Mouse (Mus musculus) stomach, embryonic 14.5 days (tissue): ENCODE data around the gene Ern1. TPM values are rescaled to one million over a fixed set of nuclear protein-coding genes. Genes with fewer than 3 reads are reported as not detected.

ENCODE experiments used
- polyA plus RNA-seq: library from polyadenylated mRNA; unstranded; fragments of >200 nt; fragmentation: Nextera tagmentation; extraction: Ambion mirVana; gene quantifications from 2 replicates; pipeline ENCODE4 v1.2.1, GENCODE M21; 2014

Gene Ern1
- polyA plus RNA-seq, 1 experiment from 2014 or later: 7.6 TPM

Other genes starting within 250 kb of the Ern1 start
- 50.2 and 54.3 TPM in 2 replicates for gene Ftsj3, start 231.8 kb downstream of the Ern1 start, polyA plus RNA-seq
- 241 and 254 TPM in 2 replicates for gene Psmc5, start 231.7 kb downstream of the Ern1 start, polyA plus RNA-seq
- 82.8 and 86.2 TPM in 2 replicates for gene Smarcd2, start 214.9 kb downstream of the Ern1 start, polyA plus RNA-seq
- 0.07 and 0.41 TPM in 2 replicates for gene Tcam1, start 211.2 kb downstream of the Ern1 start, polyA plus RNA-seq
- not detected in 2 replicates for gene Gh, start 186.0 kb downstream of the Ern1 start, polyA plus RNA-seq
- 2.7 and 2.9 TPM in 2 replicates for gene Cd79b, start 173.1 kb downstream of the Ern1 start, polyA plus RNA-seq
- gene Scn4a, start 134.6 kb downstream of the Ern1 start, polyA plus RNA-seq: 0.13 TPM in 1 of 2 replicates, not detected in the other
- gene Prr29, start 122.4 kb downstream of the Ern1 start, polyA plus RNA-seq: 0.49 and 0.77 TPM in 2 replicates
- gene Icam2, start 99.8 kb downstream of the Ern1 start, polyA plus RNA-seq: 43.3 and 43.4 TPM in 2 replicates
- 9.8 and 11.7 TPM in 2 replicates for gene Tex2, start 125.6 kb upstream of the Ern1 start, polyA plus RNA-seq